Mouse (Mus musculus): ENCODE data around the gene Dspp. TPM values are rescaled to one million over a fixed set of nuclear protein-coding genes. Genes with fewer than 3 reads are reported as not detected.

The Dspp gene
- polyA plus RNA-seq, 1 experiment from 2014 or later: not detected

DNA sequence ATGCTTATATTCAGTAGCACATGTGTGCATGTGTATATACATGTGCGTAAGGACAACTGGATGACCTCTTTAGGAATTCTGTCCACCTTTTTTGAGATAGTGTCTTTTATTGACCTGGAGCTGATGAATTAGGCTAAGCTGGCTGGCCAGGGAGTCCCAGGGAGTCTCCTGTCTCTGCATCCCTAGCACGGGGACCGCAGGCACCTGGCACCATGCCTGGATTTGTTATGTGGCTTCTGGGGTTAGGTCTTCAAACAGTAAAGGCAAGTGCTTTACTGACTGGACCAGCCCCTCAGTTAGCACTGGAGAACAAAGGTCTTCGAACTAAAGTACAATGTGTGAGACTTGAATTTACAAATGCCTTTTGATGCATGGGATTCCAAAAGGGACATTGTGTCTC, 26.5 kb upstream of the Dspp start:
- CTCF ChIA-PET: no interaction called here
- POLR2A ChIA-PET: no interaction called here
- no peak for ATAC-seq
- H3K27me3 ChIP-seq: no peaks in the 10 kb centered on the region
- no peak for TF ChIP-seq CTCF (IDR thresholded peaks at IDR 0.05)
- no peak for DNase-seq (ENCODE audit: low read depth, low spot score)
- in situ Hi-C loops (cut with MboI; ENCODE audit: low pct_unique_long_range_greater_than_20kb): no loop called here

- ChIA-PET POLR2A (no interaction called here), CTCF (no interaction called here)
- ATAC-seq (no peak), DNase-seq (ENCODE audit: low read depth, low spot score) (no peak)
- no peak for TF ChIP-seq CTCF (IDR thresholded peaks at IDR 0.05)
- peaks cover 4% of the 10 kb centered on the region for H3K27me3 ChIP-seq
- in situ Hi-C loops (cut with MboI; ENCODE audit: low pct_unique_long_range_greater_than_20kb): no loop called here
These were observed 21.2 kb upstream of the Dspp start for GRCm38 (mm10) chr5:104149349-104149748.

- ChIA-PET POLR2A (no interaction called here), CTCF (no interaction called here)
- no peak for ATAC-seq
- H3K27me3 ChIP-seq: peaks cover 4% of the 10 kb centered on the region
- in situ Hi-C loops (cut with MboI; ENCODE audit: low pct_unique_long_range_greater_than_20kb): no loop called here
- no peak for TF ChIP-seq CTCF (IDR thresholded peaks at IDR 0.05)
- no peak for DNase-seq (ENCODE audit: low read depth, low spot score)
These were observed 20.3 kb upstream of the Dspp start for GRCm38 (mm10) chr5:104150196-104150595.

GRCm38 (mm10) chr5:104157701-104158100, 12.8 kb upstream of the Dspp start:
- H3K27me3 ChIP-seq: peaks cover 3% of the 10 kb centered on the region
- in situ Hi-C loops (cut with MboI; ENCODE audit: low pct_unique_long_range_greater_than_20kb): no loop called here
- TF ChIP-seq CTCF (IDR thresholded peaks at IDR 0.05): no peak
- ChIA-PET CTCF (interaction anchor here (0.8 kb wide), 1 partner anchor 20 kb away, joined by 3 read pairs; no protein-coding TSS in a partner anchor), POLR2A (no interaction called here)
- ATAC-seq: no peak
- no peak for DNase-seq (ENCODE audit: low read depth, low spot score)

- no peak for DNase-seq (ENCODE audit: low read depth, low spot score)
- H3K27me3 ChIP-seq: peaks cover 3% of the 10 kb centered on the region
- no peak for TF ChIP-seq CTCF (IDR thresholded peaks at IDR 0.05)
- in situ Hi-C loops (cut with MboI; ENCODE audit: low pct_unique_long_range_greater_than_20kb): no loop called here
- no peak for ATAC-seq
- POLR2A ChIA-PET: no interaction called here
- CTCF ChIA-PET: no interaction called here
These were observed 12.0 kb upstream of the Dspp start for GRCm38 (mm10) chr5:104158332-104159052.

GRCm38 (mm10) chr5:104160581-104160980, 9.9 kb upstream of the Dspp start:
- in situ Hi-C loops (cut with MboI; ENCODE audit: low pct_unique_long_range_greater_than_20kb): no loop called here
- POLR2A ChIA-PET: interaction anchor here (0.7 kb wide), 1 partner anchor 35 kb away, joined by 3 read pairs; no protein-coding TSS in a partner anchor
- no peak for ATAC-seq

DNA sequence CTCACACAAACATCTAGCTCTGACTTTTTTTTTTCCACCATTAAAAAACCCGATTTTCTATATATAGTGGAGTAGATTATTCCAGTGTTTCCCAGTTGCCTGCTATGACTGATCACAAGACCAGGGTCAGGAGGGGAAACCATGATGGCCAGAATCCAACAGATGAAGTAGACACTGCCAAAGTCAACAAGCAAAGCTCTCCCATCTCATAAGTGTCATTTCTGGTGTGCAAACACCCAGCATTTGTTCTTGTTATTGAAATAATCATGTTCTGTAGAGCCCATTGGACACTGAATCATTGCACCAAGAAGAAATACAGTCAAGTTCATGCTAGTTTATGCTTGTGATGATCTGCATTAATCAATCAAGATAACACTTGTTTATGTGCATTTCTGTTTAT, 9.1 kb upstream of the Dspp start:
- in situ Hi-C loops (cut with MboI; ENCODE audit: low pct_unique_long_range_greater_than_20kb): no loop called here
- DNase-seq (ENCODE audit: low read depth, low spot score) (no peak), ATAC-seq (no peak)
- no peak for TF ChIP-seq CTCF (IDR thresholded peaks at IDR 0.05)
- ChIA-PET POLR2A (interaction anchor here (0.6 kb wide), 1 partner anchor 353 kb away, joined by 11 read pairs; no protein-coding TSS in a partner anchor), CTCF (no interaction called here)
- no peaks in the 10 kb centered on the region for H3K27me3 ChIP-seq

More at GRCm38 (mm10) chr5:104160581-104160980, 9.9 kb upstream of the Dspp start:
- CTCF ChIA-PET: no interaction called here
- TF ChIP-seq CTCF (IDR thresholded peaks at IDR 0.05): no peak
- H3K27me3 ChIP-seq: peaks cover 3% of the 10 kb centered on the region
- no peak for DNase-seq (ENCODE audit: low read depth, low spot score)

DNA sequence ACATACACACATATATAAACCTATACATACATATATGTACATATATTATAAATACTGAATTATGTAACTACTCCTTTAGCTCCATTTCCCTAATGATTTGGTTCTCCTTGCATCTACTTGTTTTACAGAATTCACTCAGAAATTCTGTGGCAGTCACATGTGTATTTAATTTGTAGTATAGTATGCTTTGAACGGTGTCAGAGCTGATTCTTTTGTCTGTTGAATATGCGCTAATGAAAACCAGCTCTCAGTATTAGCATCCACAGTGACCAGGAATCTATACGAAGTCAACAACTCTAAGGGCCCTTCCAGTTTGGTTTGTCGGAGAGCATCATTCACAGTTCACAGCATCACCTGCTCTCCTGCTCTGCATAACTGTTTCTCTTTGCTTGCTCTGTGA, 7.0 kb upstream of the Dspp start:
- in situ Hi-C loops (cut with MboI; ENCODE audit: low pct_unique_long_range_greater_than_20kb): no loop called here
- ATAC-seq: no peak
- no peak for DNase-seq (ENCODE audit: low read depth, low spot score)
- ChIA-PET CTCF (no interaction called here), POLR2A (no interaction called here)
- peaks cover 8% of the 10 kb centered on the region for H3K27me3 ChIP-seq
- no peak for TF ChIP-seq CTCF (IDR thresholded peaks at IDR 0.05)

- ATAC-seq (no peak), DNase-seq (ENCODE audit: low read depth, low spot score) (no peak)
- CTCF ChIA-PET: no interaction called here
- H3K27me3 ChIP-seq: peaks cover 19% of the 10 kb centered on the region
- POLR2A ChIA-PET: no interaction called here
- in situ Hi-C loops (cut with MboI; ENCODE audit: low pct_unique_long_range_greater_than_20kb): no loop called here
- TF ChIP-seq CTCF (IDR thresholded peaks at IDR 0.05): no peak
These were observed 2.6 kb downstream of the Dspp start for GRCm38 (mm10) chr5:104173094-104173493.

DNA sequence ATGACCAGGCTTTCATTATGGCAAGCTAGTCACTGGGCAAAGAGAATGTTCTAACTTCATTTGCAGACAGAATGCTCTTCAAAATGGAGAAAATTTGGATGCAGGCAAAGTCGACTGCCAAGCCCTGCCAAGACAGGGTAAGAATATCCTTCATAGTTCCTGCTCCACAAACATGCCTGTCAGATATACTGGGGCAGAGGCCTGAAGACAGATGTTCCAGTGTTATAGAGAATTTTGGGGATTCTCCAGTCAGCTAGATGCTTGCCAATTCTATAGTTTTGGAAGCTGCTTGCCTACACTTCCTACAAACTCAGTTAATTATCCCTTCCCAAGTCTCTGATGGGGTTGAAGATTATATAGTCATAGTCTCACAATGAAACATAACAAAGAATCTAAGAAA, 13.2 kb downstream of the Dspp start:
- H3K27me3 ChIP-seq: no peaks in the 10 kb centered on the region
- ATAC-seq: no peak
- ChIA-PET POLR2A (no interaction called here), CTCF (no interaction called here)
- in situ Hi-C loops (cut with MboI; ENCODE audit: low pct_unique_long_range_greater_than_20kb): no loop called here
- no peak for TF ChIP-seq CTCF (IDR thresholded peaks at IDR 0.05)
- DNase-seq (ENCODE audit: low read depth, low spot score): no peak

- POLR2A ChIA-PET: interaction anchor here (0.9 kb wide), 1 partner anchor 15 kb away, joined by 3 read pairs; the partner anchor contains the start of gene Dmp1
- CTCF ChIA-PET: no interaction called here
- ATAC-seq: no peak
- in situ Hi-C loops (cut with MboI; ENCODE audit: low pct_unique_long_range_greater_than_20kb): no loop called here
- H3K27me3 ChIP-seq: no peaks in the 10 kb centered on the region
- DNase-seq (ENCODE audit: low read depth, low spot score): no peak
- no peak for TF ChIP-seq CTCF (IDR thresholded peaks at IDR 0.05)
These were observed 16.8 kb downstream of the Dspp start for GRCm38 (mm10) chr5:104187281-104187680.

DNA sequence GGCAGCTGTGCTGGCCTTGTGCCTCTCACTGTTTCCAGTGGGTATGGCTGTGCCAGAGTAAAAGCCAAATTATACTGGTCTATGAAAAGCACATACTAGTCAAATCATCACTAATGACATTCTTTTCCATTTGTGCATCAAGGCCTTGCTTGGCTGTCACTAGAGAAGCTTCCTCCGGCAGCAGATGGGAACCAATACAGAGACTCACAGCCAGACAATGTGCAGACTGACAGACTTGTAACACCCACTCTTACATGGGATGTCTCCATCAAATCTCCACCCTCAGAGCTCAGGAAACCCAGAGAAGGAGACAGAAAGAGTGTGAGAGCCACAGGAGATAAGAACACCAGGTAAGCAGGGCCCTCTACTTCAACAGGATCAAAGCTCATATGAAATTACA, 24.6 kb downstream of the Dspp start:
- ChIA-PET CTCF (no interaction called here), POLR2A (no interaction called here)
- in situ Hi-C loops (cut with MboI; ENCODE audit: low pct_unique_long_range_greater_than_20kb): no loop called here
- ATAC-seq: no peak
- no peak for DNase-seq (ENCODE audit: low read depth, low spot score)
- H3K27me3 ChIP-seq: no peaks in the 10 kb centered on the region
- TF ChIP-seq CTCF (IDR thresholded peaks at IDR 0.05): no peak
